Mouse (Mus musculus) MN1 (cell line): ENCODE results near the gene Gm8020.
"Not testable (repeated sequence)": the region's sequence is repeated elsewhere in the genome, so short reads cannot be mapped to it uniquely, and the experiment has no call there.

Source experiments
- DNase-seq: peaks from one replicate; pipeline ENCODE4 v3.0.0-alpha.2; 2016; ENCODE audit warnings: low spot score

The Gm8020 gene

DNA sequence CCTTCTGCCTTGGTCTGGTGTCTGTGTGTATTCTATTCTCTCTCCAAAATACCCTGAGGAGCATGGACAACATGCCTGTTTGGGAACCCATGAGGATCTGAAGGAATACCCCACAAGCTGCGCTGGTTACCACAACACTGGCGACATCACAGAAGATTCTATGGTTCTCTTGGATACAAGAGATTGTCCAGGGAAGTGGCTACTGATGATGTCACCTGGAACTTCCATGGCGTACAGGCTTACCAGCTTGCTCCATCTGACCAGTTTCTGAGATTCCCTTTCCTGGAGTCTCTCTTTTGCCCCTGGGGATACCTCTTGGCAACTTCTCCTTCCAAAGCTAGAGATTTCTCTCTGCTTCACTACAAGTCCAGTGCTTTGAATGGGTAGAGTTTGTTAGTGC is at the start of gene Gm8020:
TSS of gene Gm8020 (minus strand) at position 101 of the 400 bp plus-strand sequence.
- not testable (repeated sequence) for DNase-seq

DNA sequence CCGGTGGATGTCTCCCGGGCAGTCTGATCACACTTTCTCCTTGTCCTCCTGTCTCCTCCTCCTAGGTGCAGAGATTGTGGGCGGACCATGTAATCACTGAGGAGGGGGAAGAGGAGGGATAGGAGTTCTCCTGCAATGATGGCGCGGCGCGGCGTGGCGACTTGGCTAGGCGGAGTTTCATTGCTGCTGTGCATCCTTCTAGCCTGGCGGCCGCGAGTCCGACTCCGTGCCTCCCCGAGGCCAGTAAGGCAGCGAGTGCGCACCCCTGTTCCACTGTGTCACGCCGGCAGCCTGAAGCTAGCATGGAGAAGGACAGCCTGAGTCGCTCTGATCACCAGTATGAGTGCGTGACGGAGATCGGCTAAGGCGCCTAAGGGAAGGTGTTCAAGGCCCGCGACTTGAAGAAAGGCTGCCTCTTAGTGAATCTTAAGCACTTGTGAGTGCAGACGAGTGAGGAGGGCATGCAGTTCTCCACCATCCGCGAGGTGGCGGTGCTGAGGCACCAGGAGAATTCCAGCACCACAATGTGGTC is 41.1 kb upstream of the Gm8020 start:
- DNase-seq: not testable (repeated sequence)

- DNase-seq: not testable (repeated sequence)
Measured at GRCm38 (mm10) chr14:42542316-42543169, 40.4 kb upstream of the Gm8020 start.

- not testable (repeated sequence) for DNase-seq
Measured at GRCm38 (mm10) chr14:42524182-42524581, 22.0 kb upstream of the Gm8020 start, which contains the start of gene Gm8024. Gene Gm8024, minus strand, starts transcription at chr14:42524282.

GRCm38 (mm10) chr14:42463581-42463980 is 38.6 kb downstream of the Gm8020 start, which contains the start of gene Gm8011:
Gene Gm8011, plus strand, starts transcription at chr14:42463881.
- not testable (repeated sequence) for DNase-seq
